Mouse (Mus musculus): ENCODE measurements around the gene Ppfia3. TPM values are rescaled to one million over a fixed set of nuclear protein-coding genes. Genes with fewer than 3 reads are reported as not detected.
A peak's percentile ranks its signal among the peaks of the same experiment; 100 is the strongest.
"Not testable (repeated sequence)": the region's sequence is repeated elsewhere in the genome, so short reads cannot be mapped to it uniquely, and the experiment has no call there.

Ppfia3 gene
- polyA plus RNA-seq, 1 experiment from 2014 or later, result 7.1 TPM

DNA sequence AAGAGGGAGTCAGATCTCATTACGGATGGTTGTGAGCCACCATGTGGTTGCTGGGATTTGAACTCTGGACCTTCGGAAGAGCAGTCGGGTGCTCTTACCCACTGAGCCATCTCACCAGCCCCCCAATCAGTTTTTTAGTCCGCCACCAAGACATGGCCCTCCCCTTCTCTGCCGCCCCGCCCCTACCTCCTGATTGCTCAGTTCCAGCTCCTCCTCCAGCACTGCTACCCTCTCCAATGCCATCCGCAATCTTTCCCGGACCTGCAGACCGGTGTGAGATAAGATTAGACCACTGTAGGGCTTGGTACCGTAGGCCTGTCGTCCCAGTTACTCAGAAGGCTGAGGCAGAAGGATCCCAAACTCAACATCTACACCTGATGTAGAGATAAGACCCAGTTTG is 7.7 kb downstream of the Ppfia3 start:
- H3K4me1 ChIP-seq, result peaks cover 17% of the 10 kb centered on the region
- not testable (repeated sequence) for H3K9me3 ChIP-seq; H3K36me3 ChIP-seq (replicated peaks); H3K4me3 ChIP-seq; H3K27ac ChIP-seq (replicated peaks); DNase-seq (ENCODE audit: low spot score)
- WGBS, result 62% methylated on average over 11 of the region's 11 CpGs
- peaks cover 61% of the 10 kb centered on the region for H3K27me3 ChIP-seq (replicated peaks; ENCODE audit: low read depth, poor library complexity, severe bottlenecking)

DNA sequence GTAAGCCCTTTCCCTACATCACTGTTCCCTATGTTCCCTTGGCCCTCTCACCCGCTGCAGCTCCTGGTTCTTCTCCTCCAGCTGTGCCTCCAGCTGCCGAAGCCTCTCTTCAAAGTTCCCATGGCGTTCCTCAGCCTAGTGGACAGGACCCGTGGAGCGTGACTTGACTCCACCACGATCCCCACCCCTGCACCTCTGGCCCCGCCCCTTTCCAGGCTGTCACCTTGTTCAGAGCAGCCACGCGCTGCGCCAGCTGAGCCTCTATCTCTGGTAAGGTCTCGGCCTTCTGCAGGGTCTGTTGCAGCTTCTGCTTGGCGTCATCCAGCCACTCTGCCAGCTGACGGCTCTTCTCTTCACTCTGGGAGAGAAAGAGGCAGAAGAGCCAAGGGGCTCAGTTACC is 10.7 kb downstream of the Ppfia3 start:
- WGBS, result 63% methylated on average over 13 of the region's 13 CpGs
- H3K4me3 ChIP-seq, result 0 out of 2 replicates have a peak overlapping the region, but pooled peaks have one; percentile 4
- H3K36me3 ChIP-seq (replicated peaks), result no peaks in the 10 kb centered on the region
- H3K9me3 ChIP-seq, result no peaks in the 10 kb centered on the region
- DNase-seq (ENCODE audit: low spot score), result no peak
- H3K27ac ChIP-seq (replicated peaks), result no peak overlapping the region
- no peaks in the 10 kb centered on the region for H3K4me1 ChIP-seq
- peaks cover 46% of the 10 kb centered on the region for H3K27me3 ChIP-seq (replicated peaks; ENCODE audit: low read depth, poor library complexity, severe bottlenecking)

DNA sequence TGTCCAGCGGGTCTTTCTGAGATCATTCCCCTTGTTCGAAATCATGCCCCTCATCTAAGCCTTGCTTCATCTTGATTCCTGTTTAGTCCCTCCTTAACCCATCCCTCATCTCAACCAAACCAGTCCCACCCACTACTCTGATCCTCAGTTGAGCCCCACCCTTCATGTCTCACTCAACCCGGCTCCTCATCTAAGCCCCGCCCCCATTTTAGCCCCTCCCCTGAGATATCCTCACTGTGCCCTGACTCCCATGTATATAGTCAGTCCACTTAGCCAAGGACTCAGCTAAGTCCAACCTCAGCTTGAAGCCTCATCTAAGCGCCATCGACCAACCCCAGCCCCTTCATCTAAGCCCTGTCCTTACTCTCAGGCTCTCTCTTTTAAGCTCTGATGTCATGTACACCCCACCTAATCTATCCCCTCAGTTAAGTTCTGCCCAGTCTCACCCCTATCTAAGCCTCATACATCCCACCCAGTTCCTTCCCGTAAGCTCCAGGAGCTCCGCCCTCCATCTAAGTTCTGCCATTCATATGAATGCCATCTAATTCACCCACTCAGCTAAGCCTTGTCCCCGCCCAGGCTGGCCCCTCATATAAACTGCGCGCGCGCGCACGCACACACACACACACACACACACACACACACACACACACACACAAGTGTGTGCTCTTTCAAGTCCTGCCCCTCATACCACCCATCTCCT is 11.3 kb downstream of the Ppfia3 start:
- WGBS, result 73% methylated on average over 15 of the region's 15 CpGs
- Histone ChIP-seq H3K4me3 (no peak overlapping the region), H3K36me3 (replicated peaks) (no peaks in the 10 kb centered on the region), H3K4me1 (no peaks in the 10 kb centered on the region), H3K9me3 (no peaks in the 10 kb centered on the region), H3K27me3 (replicated peaks; ENCODE audit: low read depth, poor library complexity, severe bottlenecking) (peaks cover 40% of the 10 kb centered on the region), H3K27ac (replicated peaks) (no peak overlapping the region)
- no peak for DNase-seq (ENCODE audit: low spot score)

DNA sequence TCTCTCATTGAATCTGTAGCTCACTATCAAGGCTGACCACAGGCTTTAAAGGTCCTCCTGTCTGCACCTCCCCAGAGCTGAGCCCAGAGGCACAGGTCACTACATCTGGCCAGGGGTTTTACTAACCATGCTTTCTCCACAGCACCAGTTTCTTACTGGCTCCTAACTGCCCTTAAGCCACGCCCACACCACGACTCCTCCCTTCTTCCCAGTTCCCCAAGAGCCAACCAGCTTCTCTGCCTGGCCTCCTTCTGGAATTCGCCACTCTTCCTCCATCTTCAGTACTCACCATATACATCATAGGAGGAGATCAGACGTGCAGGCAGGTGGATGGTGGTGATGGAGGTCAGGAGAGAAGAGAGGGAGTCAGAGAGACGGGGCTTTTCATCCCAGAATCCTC is 13.8 kb downstream of the Ppfia3 start:
- Histone ChIP-seq H3K4me3 (no peak overlapping the region), H3K9me3 (no peaks in the 10 kb centered on the region), H3K27ac (replicated peaks) (no peak overlapping the region), H3K4me1 (no peaks in the 10 kb centered on the region), H3K36me3 (replicated peaks) (no peaks in the 10 kb centered on the region), H3K27me3 (replicated peaks; ENCODE audit: low read depth, poor library complexity, severe bottlenecking) (peaks cover 41% of the 10 kb centered on the region)
- WGBS, result 18% methylated on average over 5 of the region's 5 CpGs
- DNase-seq (ENCODE audit: low spot score), result no peak

DNA sequence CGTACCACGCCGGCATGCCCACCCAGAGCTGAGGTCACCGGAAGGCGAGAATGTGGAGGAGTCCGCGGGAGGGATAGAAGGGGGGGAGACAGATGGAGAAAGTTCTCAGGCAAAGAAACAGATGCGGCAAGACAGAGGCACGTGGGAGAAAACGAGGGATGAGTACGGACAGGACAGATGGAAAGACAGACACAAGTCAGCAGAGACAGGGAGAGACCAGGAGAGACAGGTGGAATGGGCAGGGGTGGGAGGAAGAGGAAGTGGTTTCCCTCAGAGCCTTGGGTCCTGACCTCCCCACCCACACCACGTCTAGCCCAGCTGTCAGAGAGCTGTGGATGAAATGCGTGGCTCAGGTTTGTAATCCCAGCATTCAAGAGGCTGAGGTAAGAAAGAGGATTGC is 19.9 kb downstream of the Ppfia3 start:
- Histone ChIP-seq H3K27ac (replicated peaks) (no peak overlapping the region), H3K4me3 (no peak overlapping the region), H3K27me3 (replicated peaks; ENCODE audit: low read depth, poor library complexity, severe bottlenecking) (peaks cover 24% of the 10 kb centered on the region), H3K9me3 (no peaks in the 10 kb centered on the region), H3K4me1 (peaks cover 7% of the 10 kb centered on the region; the same call in 1 of the 2 replicates), H3K36me3 (replicated peaks) (no peaks in the 10 kb centered on the region)
- DNase-seq (ENCODE audit: low spot score), result no peak
- WGBS, result 78% methylated on average over 13 of the region's 13 CpGs

DNA sequence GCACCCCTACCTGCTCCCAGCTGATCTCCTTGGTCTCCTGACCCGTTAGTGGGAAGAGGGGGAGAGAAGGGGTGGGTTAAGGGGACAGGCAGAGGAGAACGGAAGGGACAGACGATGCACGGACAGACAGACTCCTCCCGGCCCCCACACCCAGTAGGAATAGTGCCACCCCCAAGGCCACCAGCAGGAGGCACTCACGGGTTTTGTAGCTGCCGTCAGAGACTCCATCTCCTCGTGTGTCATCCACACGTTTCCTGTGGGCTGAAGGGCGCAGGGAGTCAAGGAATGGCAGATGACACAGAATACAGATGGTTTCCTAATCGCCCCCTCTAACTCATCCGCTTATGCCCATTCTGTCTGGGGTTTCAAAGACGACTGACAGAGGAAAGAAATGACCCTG is 23.3 kb downstream of the Ppfia3 start:
- DNase-seq (ENCODE audit: low spot score), result peak; percentile 38
- Histone ChIP-seq H3K36me3 (replicated peaks) (no peaks in the 10 kb centered on the region), H3K27ac (replicated peaks) (no peak overlapping the region), H3K9me3 (no peaks in the 10 kb centered on the region), H3K27me3 (replicated peaks; ENCODE audit: low read depth, poor library complexity, severe bottlenecking) (peaks cover 22% of the 10 kb centered on the region), H3K4me3 (no peak overlapping the region), H3K4me1 (peaks cover 40% of the 10 kb centered on the region)
- 31% methylated on average over 13 of the region's 13 CpGs for WGBS

DNA sequence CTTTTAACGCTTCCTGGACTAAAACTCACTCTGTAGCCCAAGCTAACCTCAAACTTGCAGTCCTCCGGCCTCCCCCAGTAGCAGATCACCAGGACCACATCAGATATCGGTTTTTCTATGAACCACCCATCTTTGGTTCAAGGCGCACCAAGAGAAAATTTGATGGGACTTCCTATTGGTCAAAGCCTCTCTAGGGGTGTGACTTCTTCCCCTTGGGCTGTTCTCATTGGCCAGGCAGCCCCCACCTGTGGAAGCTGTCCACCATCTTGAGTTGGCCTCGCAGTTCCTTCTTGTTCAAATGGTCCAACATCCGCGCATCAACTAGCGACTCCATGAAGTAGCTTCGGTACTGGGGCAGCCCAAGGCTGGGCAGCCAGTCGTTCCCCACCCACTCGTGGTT is 24.7 kb downstream of the Ppfia3 start:
- H3K36me3 ChIP-seq (replicated peaks), result no peaks in the 10 kb centered on the region
- peaks cover 32% of the 10 kb centered on the region for H3K27me3 ChIP-seq (replicated peaks; ENCODE audit: low read depth, poor library complexity, severe bottlenecking)
- peaks cover 54% of the 10 kb centered on the region for H3K4me1 ChIP-seq
- H3K4me3 ChIP-seq, result no peak overlapping the region
- DNase-seq (ENCODE audit: low spot score), result no peak
- H3K9me3 ChIP-seq, result no peaks in the 10 kb centered on the region
- H3K27ac ChIP-seq (replicated peaks), result no peak overlapping the region
- WGBS, result 93% methylated on average over 11 of the region's 11 CpGs

DNA sequence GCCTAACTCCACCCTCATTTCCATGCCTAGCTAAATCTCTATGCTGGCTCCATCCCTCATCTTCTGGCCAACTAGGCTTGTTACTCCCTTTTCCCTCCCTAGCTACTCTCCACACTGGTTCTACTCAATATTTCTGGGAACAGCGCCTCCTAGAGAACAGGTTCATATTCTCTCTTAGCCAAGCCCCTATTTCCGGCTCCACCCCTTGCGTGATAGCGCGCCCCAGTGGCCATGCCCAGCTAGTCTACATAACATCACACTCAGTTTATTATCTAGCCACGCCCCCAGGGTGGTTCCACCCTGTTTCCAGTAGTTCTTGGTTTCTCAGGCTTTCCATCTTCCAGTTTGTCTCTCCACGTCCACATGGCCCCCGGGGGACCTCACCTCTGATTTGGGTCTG is 25.5 kb downstream of the Ppfia3 start:
- no peaks in the 10 kb centered on the region for H3K36me3 ChIP-seq (replicated peaks)
- peaks cover 40% of the 10 kb centered on the region for H3K27me3 ChIP-seq (replicated peaks; ENCODE audit: low read depth, poor library complexity, severe bottlenecking)
- DNase-seq (ENCODE audit: low spot score), result peak; percentile 81
- H3K27ac ChIP-seq (replicated peaks), result 0 out of 2 replicates have a peak overlapping the region, but pooled peaks have one; percentile 11
- 4% methylated on average over 8 of the region's 8 CpGs for WGBS
- peak overlapping the region; percentile 75 for H3K4me3 ChIP-seq
- H3K4me1 ChIP-seq, result peaks cover 54% of the 10 kb centered on the region
- no peaks in the 10 kb centered on the region for H3K9me3 ChIP-seq

DNA sequence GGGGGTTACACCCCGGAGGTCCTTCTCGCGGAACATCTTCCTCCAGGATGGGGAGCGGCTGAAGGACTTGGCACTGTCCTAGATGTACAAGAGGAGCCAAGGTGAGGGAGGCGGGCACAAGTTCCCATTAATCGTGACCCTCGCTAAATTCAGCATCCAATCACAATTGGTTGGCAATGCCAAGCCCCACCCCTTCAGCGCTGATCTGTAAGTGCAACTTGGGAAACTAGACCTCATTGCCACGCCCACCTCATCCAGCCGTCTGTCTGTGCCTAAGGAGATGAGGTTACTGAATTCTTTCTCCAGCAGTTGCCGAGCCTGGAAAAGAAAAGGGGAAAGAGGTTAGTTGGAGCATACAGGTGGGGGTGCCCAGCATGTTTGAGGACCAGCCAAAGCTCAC is 26.1 kb downstream of the Ppfia3 start:
- H3K27me3 ChIP-seq (replicated peaks; ENCODE audit: low read depth, poor library complexity, severe bottlenecking), result peaks cover 46% of the 10 kb centered on the region

DNA sequence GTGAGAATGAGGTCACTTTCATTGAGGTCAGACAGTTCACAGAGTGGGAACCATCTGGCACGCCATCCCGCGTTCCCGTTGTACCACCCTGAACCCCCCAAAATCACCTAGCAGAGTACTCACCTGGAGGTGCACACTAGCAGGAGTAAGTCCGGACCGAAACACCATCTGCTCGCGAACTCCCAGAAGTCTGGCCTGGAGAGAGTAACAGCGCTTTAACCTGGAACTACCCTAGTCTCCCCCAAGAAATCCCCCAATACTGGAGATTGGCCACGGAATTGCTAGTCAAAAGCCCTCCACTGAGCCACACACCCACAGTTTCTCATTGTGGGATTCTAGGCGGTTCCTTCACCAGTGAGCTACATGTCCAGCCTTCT is 26.8 kb downstream of the Ppfia3 start:
- Histone ChIP-seq H3K4me3 (peak overlapping the region; percentile 75), H3K36me3 (replicated peaks) (no peaks in the 10 kb centered on the region), H3K4me1 (peaks cover 60% of the 10 kb centered on the region), H3K27me3 (replicated peaks; ENCODE audit: low read depth, poor library complexity, severe bottlenecking) (peaks cover 51% of the 10 kb centered on the region), H3K27ac (replicated peaks) (peak overlapping the region; percentile 89), H3K9me3 (no peaks in the 10 kb centered on the region)
- WGBS, result under 1% methylated on average over 11 of the region's 11 CpGs
- no peak for DNase-seq (ENCODE audit: low spot score)

More for the DNA sequence above, 26.1 kb downstream of the Ppfia3 start:
- H3K36me3 ChIP-seq (replicated peaks), result no peaks in the 10 kb centered on the region
- 0% methylated on average over 11 of the region's 11 CpGs for WGBS
- H3K4me1 ChIP-seq, result peaks cover 54% of the 10 kb centered on the region
- H3K9me3 ChIP-seq, result no peaks in the 10 kb centered on the region
- H3K4me3 ChIP-seq, result peak overlapping the region; percentile 75
- peak; percentile 81 for DNase-seq (ENCODE audit: low spot score)
- peak overlapping the region; percentile 89 for H3K27ac ChIP-seq (replicated peaks)

DNA sequence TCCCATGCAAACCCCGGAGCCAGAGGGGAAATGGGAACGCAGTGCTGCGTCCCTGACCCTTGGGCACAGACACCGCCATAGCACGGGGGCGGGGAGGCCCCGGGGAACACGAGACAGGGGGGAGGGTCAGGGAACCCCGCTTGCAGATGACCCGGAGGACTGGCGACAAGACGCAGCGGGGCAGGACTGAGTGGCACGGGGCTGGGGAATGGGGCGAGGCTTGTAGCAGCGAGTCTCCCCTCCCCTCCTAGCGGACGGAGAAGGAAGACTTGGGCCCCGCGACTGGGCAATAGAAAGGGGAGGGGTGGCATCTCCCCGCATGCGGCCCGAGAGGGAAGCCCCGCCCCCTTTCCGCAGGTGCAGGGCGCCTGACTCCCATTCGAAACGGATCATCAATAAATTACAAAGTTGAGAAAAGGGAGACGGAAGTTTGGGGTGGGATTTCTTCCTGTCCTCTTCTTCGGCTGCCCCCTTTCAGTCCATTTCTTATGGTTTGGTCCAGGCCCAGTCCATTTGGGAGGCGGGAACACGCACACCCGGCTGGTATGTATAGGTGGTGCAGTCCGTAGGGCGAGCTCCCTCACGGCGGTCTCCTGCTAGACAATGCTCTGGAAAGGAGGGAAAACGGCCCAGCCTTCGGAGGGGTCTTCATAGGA is 27.3 kb downstream of the Ppfia3 start:
- peaks cover 52% of the 10 kb centered on the region for H3K27me3 ChIP-seq (replicated peaks; ENCODE audit: low read depth, poor library complexity, severe bottlenecking)
- H3K9me3 ChIP-seq, result no peaks in the 10 kb centered on the region
- peak; percentile 88 for DNase-seq (ENCODE audit: low spot score)
- peak overlapping the region; percentile 75 for H3K4me3 ChIP-seq
- H3K36me3 ChIP-seq (replicated peaks), result no peaks in the 10 kb centered on the region
- peaks cover 65% of the 10 kb centered on the region for H3K4me1 ChIP-seq
- WGBS, result under 1% methylated on average over 39 of the region's 39 CpGs
- peak overlapping the region; percentile 89 for H3K27ac ChIP-seq (replicated peaks)

DNA sequence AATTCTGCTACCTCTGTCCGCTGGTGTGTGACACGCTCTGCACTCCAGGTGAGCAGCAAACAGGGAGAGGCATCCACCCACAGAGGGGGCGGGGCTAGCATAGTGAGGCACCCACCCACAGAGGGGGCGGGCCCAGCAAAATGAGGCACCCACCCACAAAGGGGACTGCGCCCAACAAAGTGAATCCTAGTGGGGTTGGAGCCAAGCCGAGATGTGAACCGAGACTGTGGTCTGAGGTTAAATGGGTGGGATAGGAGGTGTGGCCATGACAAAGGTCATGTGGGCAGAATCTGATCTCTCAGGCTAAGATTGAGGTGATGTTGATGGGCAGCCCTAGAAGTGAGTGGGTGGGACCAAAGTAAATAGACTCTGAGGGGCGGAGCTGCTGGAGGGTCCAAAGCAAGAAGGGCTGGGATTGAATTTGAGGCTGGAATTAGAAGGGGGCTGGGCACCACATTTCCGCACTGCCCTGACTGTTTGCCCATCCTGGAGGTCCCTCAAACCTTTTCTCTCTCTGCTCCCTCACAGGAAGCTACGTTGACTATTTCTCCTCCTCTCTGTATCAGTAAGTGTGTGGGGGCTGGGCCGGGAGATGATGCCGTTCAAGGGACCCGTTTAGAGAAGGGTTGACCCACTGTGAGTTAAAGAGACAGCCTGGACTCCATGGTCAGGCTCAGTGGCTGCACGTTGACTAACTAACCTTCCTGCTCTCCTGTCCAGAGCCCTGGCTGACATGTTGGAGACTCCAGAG is 28.5 kb downstream of the Ppfia3 start:
- Histone ChIP-seq H3K27me3 (replicated peaks; ENCODE audit: low read depth, poor library complexity, severe bottlenecking) (peaks cover 56% of the 10 kb centered on the region), H3K4me1 (peaks cover 72% of the 10 kb centered on the region), H3K27ac (replicated peaks) (peak overlapping the region; percentile 89), H3K36me3 (replicated peaks) (no peaks in the 10 kb centered on the region), H3K4me3 (peak overlapping the region; percentile 75), H3K9me3 (no peaks in the 10 kb centered on the region)
- 1% methylated on average over 14 of the region's 14 CpGs for WGBS
- DNase-seq (ENCODE audit: low spot score), result peak; percentile 69

All from embryonic facial prominence, embryonic 10.5 days (tissue).